Mouse (Mus musculus): ENCODE data around the gene Olfr998. TPM values are rescaled to one million over a fixed set of nuclear protein-coding genes. Genes with fewer than 3 reads are reported as not detected.
A peak's percentile ranks its signal among the peaks of the same experiment; 100 is the strongest.
"Not testable (repeated sequence)": the region's sequence is repeated elsewhere in the genome, so short reads cannot be mapped to it uniquely, and the experiment has no call there.

The Olfr998 gene
- not detected in 2 replicates for polyA plus RNA-seq (2016; fragmentation: Nextera tagmentation; extraction: Ambion mirVana)

GRCm38 (mm10) chr2:85588648-85589047 is at the start of gene Olfr998:
Gene Olfr998, plus strand, starts transcription at chr2:85588948.
- not testable (repeated sequence) for H3K4me2 ChIP-seq (replicated peaks); ATAC-seq (ENCODE audit: low FRiP score); H3K27me3 ChIP-seq; H3K27ac ChIP-seq; H3K9me3 ChIP-seq (replicated peaks); H3K9ac ChIP-seq; H3K36me3 ChIP-seq; H3K4me1 ChIP-seq; H3K4me3 ChIP-seq
- WGBS, result 84% methylated on average over 2 of the region's 2 CpGs

GRCm38 (mm10) chr2:85554806-85555205 is 33.9 kb upstream of the Olfr998 start:
- no peaks in the 10 kb centered on the region for H3K27me3 ChIP-seq
- no peaks in the 10 kb centered on the region for H3K36me3 ChIP-seq
- no peak for ATAC-seq (ENCODE audit: low FRiP score)
- no peak overlapping the region for H3K4me3 ChIP-seq
- no peak overlapping the region for H3K27ac ChIP-seq
- H3K4me2 ChIP-seq (replicated peaks), result no peak overlapping the region
- H3K4me1 ChIP-seq, result no peaks in the 10 kb centered on the region
- H3K9me3 ChIP-seq (replicated peaks), result no peaks in the 10 kb centered on the region
- 66% methylated on average over 1 of the region's 1 CpGs for WGBS
- H3K9ac ChIP-seq, result no peak overlapping the region

GRCm38 (mm10) chr2:85560226-85560625 is 28.5 kb upstream of the Olfr998 start:
- H3K4me1 ChIP-seq, result no peaks in the 10 kb centered on the region
- ATAC-seq (ENCODE audit: low FRiP score), result no peak
- no peak overlapping the region for H3K9ac ChIP-seq
- no peak overlapping the region for H3K4me2 ChIP-seq (replicated peaks)
- no peak overlapping the region for H3K27ac ChIP-seq
- 81% methylated on average over 4 of the region's 4 CpGs for WGBS
- H3K4me3 ChIP-seq, result no peak overlapping the region
- H3K9me3 ChIP-seq (replicated peaks), result no peaks in the 10 kb centered on the region
- H3K36me3 ChIP-seq, result no peaks in the 10 kb centered on the region
- no peaks in the 10 kb centered on the region for H3K27me3 ChIP-seq

- Histone ChIP-seq H3K4me1 (no peaks in the 10 kb centered on the region), H3K4me2 (replicated peaks) (no peak overlapping the region), H3K36me3 (no peaks in the 10 kb centered on the region), H3K27ac (no peak overlapping the region), H3K4me3 (no peak overlapping the region), H3K9me3 (replicated peaks) (no peaks in the 10 kb centered on the region), H3K27me3 (no peaks in the 10 kb centered on the region), H3K9ac (no peak overlapping the region)
- peak; percentile 64; the same call in 1 of the 2 replicates for ATAC-seq (ENCODE audit: low FRiP score)
- WGBS, result 31% methylated on average over 4 of the region's 4 CpGs
These were observed 27.6 kb upstream of the Olfr998 start for GRCm38 (mm10) chr2:85561187-85561586.

GRCm38 (mm10) chr2:85578915-85579314 is 9.8 kb upstream of the Olfr998 start, which contains the start of gene Olfr996:
Gene Olfr996, plus strand, starts transcription at chr2:85579215.
- Histone ChIP-seq H3K27ac (no peak within 1 kb of the TSS), H3K36me3 (no peaks in the 10 kb centered on the region), H3K9me3 (replicated peaks) (no peaks in the 10 kb centered on the region), H3K4me2 (replicated peaks) (no peak within 1 kb of the TSS), H3K27me3 (no peaks in the 10 kb centered on the region), H3K4me1 (no peaks in the 10 kb centered on the region), H3K9ac (no peak within 1 kb of the TSS), H3K4me3 (no peak within 1 kb of the TSS)
- no peak for ATAC-seq (ENCODE audit: low FRiP score)

GRCm38 (mm10) chr2:85611803-85612202 is 23.1 kb downstream of the Olfr998 start, which contains the start of gene Olfr1000:
Gene Olfr1000, minus strand, starts transcription at chr2:85611903.
- H3K4me3 ChIP-seq, result no peak within 1 kb of the TSS
- no peaks in the 10 kb centered on the region for H3K27me3 ChIP-seq
- H3K36me3 ChIP-seq, result no peaks in the 10 kb centered on the region
- H3K9ac ChIP-seq, result no peak within 1 kb of the TSS
- WGBS, result 85% methylated on average over 1 of the region's 1 CpGs
- no peaks in the 10 kb centered on the region for H3K4me1 ChIP-seq
- no peak within 1 kb of the TSS for H3K4me2 ChIP-seq (replicated peaks)
- no peak within 1 kb of the TSS for H3K27ac ChIP-seq
- ATAC-seq (ENCODE audit: low FRiP score), result no peak
- H3K9me3 ChIP-seq (replicated peaks), result no peaks in the 10 kb centered on the region

Other genes with a start within 250 kb of the Olfr998 start
- not detected in 2 replicates for gene Olfr987, start 249.6 kb upstream of the Olfr998 start, polyA plus RNA-seq (2016; fragmentation: Nextera tagmentation; extraction: Ambion mirVana)
- not detected in 2 replicates for gene Olfr988, start 225.7 kb upstream of the Olfr998 start, polyA plus RNA-seq (2016; fragmentation: Nextera tagmentation; extraction: Ambion mirVana)
- not detected in 2 replicates for gene Olfr992, start 179.5 kb upstream of the Olfr998 start, polyA plus RNA-seq (2016; fragmentation: Nextera tagmentation; extraction: Ambion mirVana)
- gene Olfr993, start 174.1 kb upstream of the Olfr998 start, polyA plus RNA-seq (2016; fragmentation: Nextera tagmentation; extraction: Ambion mirVana), result not detected in 2 replicates
- not detected in 2 replicates for gene Olfr994, start 152.5 kb upstream of the Olfr998 start, polyA plus RNA-seq (2016; fragmentation: Nextera tagmentation; extraction: Ambion mirVana)
- not detected in 2 replicates for gene Olfr995, start 145.3 kb upstream of the Olfr998 start, polyA plus RNA-seq (2016; fragmentation: Nextera tagmentation; extraction: Ambion mirVana)
- 0.09 TPM in 1 of 2 replicates, not detected in the other for gene 4833423E24Rik, start 69.9 kb upstream of the Olfr998 start, polyA plus RNA-seq (2016; fragmentation: Nextera tagmentation; extraction: Ambion mirVana)
- not detected in 2 replicates for gene Olfr996, start 9.7 kb upstream of the Olfr998 start, polyA plus RNA-seq (2016; fragmentation: Nextera tagmentation; extraction: Ambion mirVana)
- gene Olfr1000, start 23.0 kb downstream of the Olfr998 start, polyA plus RNA-seq (2016; fragmentation: Nextera tagmentation; extraction: Ambion mirVana), result not detected in 2 replicates
- gene Olfr1002, start 61.8 kb downstream of the Olfr998 start, polyA plus RNA-seq (2016; fragmentation: Nextera tagmentation; extraction: Ambion mirVana), result not detected in 2 replicates
- not detected in 2 replicates for gene Olfr154, start 75.5 kb downstream of the Olfr998 start, polyA plus RNA-seq (2016; fragmentation: Nextera tagmentation; extraction: Ambion mirVana)
- gene Olfr1006, start 89.8 kb downstream of the Olfr998 start, polyA plus RNA-seq (2016; fragmentation: Nextera tagmentation; extraction: Ambion mirVana), result not detected in 2 replicates
- gene Olfr1008, start 100.5 kb downstream of the Olfr998 start, polyA plus RNA-seq (2016; fragmentation: Nextera tagmentation; extraction: Ambion mirVana), result not detected in 2 replicates
- gene Olfr1009, start 126.5 kb downstream of the Olfr998 start, polyA plus RNA-seq (2016; fragmentation: Nextera tagmentation; extraction: Ambion mirVana), result not detected in 2 replicates
- not detected in 2 replicates for gene Olfr1012, start 173.8 kb downstream of the Olfr998 start, polyA plus RNA-seq (2016; fragmentation: Nextera tagmentation; extraction: Ambion mirVana)
- not detected in 2 replicates for gene Olfr1013, start 178.2 kb downstream of the Olfr998 start, polyA plus RNA-seq (2016; fragmentation: Nextera tagmentation; extraction: Ambion mirVana)
- gene Olfr1014, start 183.8 kb downstream of the Olfr998 start, polyA plus RNA-seq (2016; fragmentation: Nextera tagmentation; extraction: Ambion mirVana), result not detected in 2 replicates
- not detected in 2 replicates for gene Olfr1015, start 193.1 kb downstream of the Olfr998 start, polyA plus RNA-seq (2016; fragmentation: Nextera tagmentation; extraction: Ambion mirVana)
- gene Olfr1016, start 213.6 kb downstream of the Olfr998 start, polyA plus RNA-seq (2016; fragmentation: Nextera tagmentation; extraction: Ambion mirVana), result not detected in 2 replicates
- gene Olfr1018, start 229.5 kb downstream of the Olfr998 start, polyA plus RNA-seq (2016; fragmentation: Nextera tagmentation; extraction: Ambion mirVana), result not detected in 2 replicates